Mouse (Mus musculus): ENCODE data around the gene Fam160a1. TPM values are rescaled to one million over a fixed set of nuclear protein-coding genes. Genes with fewer than 3 reads are reported as not detected.

Gene Fam160a1
- polyA plus RNA-seq, 1 experiment = 1.3 TPM

DNA sequence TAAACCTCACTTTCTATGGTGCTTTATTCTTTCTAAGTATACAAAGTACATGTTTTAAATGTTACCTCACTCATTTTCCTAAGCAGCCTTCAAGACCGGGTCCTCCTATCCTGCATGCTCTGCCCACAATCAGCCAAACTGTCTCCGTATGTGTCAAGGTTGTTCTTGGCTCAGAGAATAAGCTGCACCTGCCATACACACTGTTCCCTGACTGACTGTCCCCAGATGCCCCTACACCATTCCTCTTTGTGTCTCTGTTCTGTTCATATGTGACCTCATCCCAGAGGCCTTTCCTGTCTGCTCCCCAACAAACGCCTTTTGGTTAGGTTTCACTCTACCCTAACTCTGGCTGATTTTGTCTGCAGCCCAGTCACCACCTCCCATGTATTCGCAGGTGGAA is 10.2 kb upstream of the Fam160a1 start:
- Histone ChIP-seq H3K27ac (ENCODE audit: insufficient read depth, low read length) (no peak overlapping the region), H3K4me3 (replicated peaks; ENCODE audit: insufficient read depth, low read depth, low read length) (no peak overlapping the region), H3K4me1 (ENCODE audit: control insufficient read depth, insufficient read depth, low read length) (peaks cover 2% of the 10 kb centered on the region; the same call in 1 of the 2 replicates), H3K27me3 (ENCODE audit: control insufficient read depth, insufficient read depth, low read length) (no peaks in the 10 kb centered on the region)
- DNase-seq = no peak
- TF ChIP-seq CTCF (IDR thresholded peaks at IDR 0.05; ENCODE audit: borderline replicate concordance, insufficient read depth, low read depth, low read length) = no peak
- no peak for TF ChIP-seq POLR2A (IDR thresholded peaks at IDR 0.05; ENCODE audit: borderline replicate concordance, insufficient read depth, low read length)
- WGBS = 37% methylated on average over 4 of the region's 4 CpGs

DNA sequence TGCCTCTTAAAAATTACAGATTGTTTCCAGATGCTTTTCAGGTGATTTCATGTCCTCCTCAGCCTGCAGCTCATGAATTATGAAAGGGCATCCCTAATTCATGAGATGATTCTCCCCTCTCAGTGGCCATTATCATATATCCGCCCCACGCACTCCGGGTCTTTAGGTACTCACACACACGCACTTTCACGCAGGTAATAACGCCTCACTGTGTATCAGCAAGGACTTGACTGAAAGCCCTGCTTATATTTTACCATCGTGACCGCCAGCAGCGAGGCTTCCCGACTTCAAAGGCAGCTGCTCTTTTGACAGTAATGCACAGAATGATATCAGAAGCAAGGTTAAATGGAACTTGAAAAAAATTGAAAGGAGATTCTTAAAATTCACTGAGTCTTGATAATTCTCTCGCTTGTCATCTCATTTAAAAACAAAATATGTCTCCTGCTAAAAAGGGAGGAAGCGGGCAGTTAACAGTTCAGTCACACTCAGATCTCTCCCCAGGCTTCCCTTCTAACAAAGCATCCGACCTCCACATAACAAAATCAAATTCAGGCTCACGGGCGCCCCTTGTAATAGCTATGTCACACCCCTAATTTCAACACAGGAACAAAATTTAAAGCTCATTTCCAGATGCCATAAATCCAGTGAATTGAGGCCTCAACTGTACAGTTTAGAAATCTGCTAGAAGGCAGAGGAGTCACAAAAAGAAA is 3.9 kb upstream of the Fam160a1 start:
- TF ChIP-seq CTCF (IDR thresholded peaks at IDR 0.05; ENCODE audit: borderline replicate concordance, insufficient read depth, low read depth, low read length) (no peak), POLR2A (IDR thresholded peaks at IDR 0.05; ENCODE audit: borderline replicate concordance, insufficient read depth, low read length) (no peak)
- DNase-seq = no peak
- no peak overlapping the region for H3K27ac ChIP-seq (ENCODE audit: insufficient read depth, low read length)
- WGBS = 76% methylated on average over 15 of the region's 15 CpGs
- no peaks in the 10 kb centered on the region for H3K27me3 ChIP-seq (ENCODE audit: control insufficient read depth, insufficient read depth, low read length)
- H3K4me3 ChIP-seq (replicated peaks; ENCODE audit: insufficient read depth, low read depth, low read length) = no peak overlapping the region
- no peaks in the 10 kb centered on the region for H3K4me1 ChIP-seq (ENCODE audit: control insufficient read depth, insufficient read depth, low read length)

DNA sequence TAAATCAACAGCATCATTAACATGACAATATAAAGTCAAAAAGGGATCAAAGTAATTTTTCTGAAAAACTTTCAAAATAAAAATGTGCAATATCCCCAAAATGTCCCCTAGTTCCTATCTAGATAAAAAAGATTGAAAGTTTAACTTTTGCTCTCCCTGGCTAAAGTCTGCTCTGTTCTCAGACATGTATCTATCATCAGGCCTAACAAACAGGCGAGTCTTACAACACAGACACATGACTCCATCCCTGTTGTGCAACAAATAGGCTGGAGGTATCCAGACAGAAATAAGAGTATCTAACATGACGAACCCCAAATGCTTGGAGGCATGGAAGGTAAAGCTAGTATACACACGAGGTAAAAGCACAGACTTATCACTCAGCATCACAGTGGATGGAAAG is 2.2 kb upstream of the Fam160a1 start:
- Histone ChIP-seq H3K4me3 (replicated peaks; ENCODE audit: insufficient read depth, low read depth, low read length) (no peak overlapping the region), H3K4me1 (ENCODE audit: control insufficient read depth, insufficient read depth, low read length) (no peaks in the 10 kb centered on the region), H3K27ac (ENCODE audit: insufficient read depth, low read length) (no peak overlapping the region), H3K27me3 (ENCODE audit: control insufficient read depth, insufficient read depth, low read length) (no peaks in the 10 kb centered on the region)
- TF ChIP-seq CTCF (IDR thresholded peaks at IDR 0.05; ENCODE audit: borderline replicate concordance, insufficient read depth, low read depth, low read length) (no peak), POLR2A (IDR thresholded peaks at IDR 0.05; ENCODE audit: borderline replicate concordance, insufficient read depth, low read length) (no peak)
- 77% methylated on average over 3 of the region's 3 CpGs for WGBS
- DNase-seq = no peak

DNA sequence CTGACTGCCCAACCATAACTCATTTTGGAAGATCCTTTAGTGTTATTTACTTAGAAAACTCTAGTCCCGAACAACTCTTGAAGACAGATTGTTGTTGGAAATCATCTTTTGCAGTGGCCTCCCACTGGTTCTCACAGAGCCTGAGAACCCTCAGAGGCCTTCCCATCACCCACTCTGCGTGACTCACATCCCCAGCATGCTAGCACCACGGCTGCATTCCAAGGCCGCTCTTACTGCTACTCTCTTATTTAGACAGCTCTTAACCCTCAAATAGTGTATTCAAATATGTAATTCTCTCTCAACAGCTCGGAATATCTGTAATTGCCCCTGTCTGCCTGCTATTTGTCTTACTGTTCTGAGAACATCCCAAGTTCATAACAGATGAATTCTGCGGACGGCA is 2.9 kb downstream of the Fam160a1 start:
- Histone ChIP-seq H3K4me1 (ENCODE audit: control insufficient read depth, insufficient read depth, low read length) (no peaks in the 10 kb centered on the region), H3K27ac (ENCODE audit: insufficient read depth, low read length) (no peak overlapping the region), H3K27me3 (ENCODE audit: control insufficient read depth, insufficient read depth, low read length) (no peaks in the 10 kb centered on the region), H3K4me3 (replicated peaks; ENCODE audit: insufficient read depth, low read depth, low read length) (no peak overlapping the region)
- no peak for DNase-seq
- 71% methylated on average over 7 of the region's 7 CpGs for WGBS
- TF ChIP-seq CTCF (IDR thresholded peaks at IDR 0.05; ENCODE audit: borderline replicate concordance, insufficient read depth, low read depth, low read length) = no peak
- no peak for TF ChIP-seq POLR2A (IDR thresholded peaks at IDR 0.05; ENCODE audit: borderline replicate concordance, insufficient read depth, low read length)

DNA sequence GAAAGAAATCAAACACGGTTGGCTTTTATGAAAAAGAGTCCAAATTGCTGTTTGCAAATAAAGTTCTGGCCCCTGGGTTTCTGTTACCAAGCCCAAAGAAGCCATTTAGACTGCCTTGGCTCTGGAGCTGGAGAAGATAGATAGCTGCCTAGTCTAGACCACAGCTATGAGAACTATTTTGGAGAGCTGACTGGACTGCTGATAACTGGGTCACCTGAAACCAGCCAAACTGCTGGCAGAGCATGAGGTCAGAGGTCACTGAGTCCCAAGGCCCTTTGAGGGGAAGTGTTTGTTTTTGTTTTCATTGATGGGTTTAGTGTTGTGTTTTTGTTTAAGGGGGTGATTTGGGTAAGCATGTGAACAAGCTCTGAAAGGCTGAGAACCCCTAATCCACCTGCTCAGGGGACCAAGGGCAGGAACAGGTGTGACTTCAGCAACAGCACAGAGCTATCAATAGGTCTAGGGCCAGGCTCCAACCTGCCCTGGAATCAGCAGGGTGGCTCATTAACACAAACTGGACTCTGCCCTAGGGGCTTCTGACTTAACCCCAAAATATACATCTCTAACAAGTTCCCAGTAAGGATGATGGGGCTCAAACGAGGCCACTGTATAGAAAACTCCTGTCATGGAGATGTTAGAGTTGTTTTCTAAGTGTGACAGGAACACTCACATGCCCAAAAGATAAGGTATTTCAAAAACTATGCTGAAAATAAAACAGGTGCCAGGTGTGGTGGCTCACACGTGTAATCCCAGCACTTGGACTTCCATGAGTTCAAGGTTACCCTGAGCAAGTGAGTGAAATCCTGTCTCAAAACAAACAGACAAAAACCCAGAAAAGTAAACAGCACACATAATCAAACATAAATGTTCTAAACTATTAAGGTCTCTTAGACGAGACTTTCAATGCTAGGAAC is 3.7 kb downstream of the Fam160a1 start:
- H3K27me3 ChIP-seq (ENCODE audit: control insufficient read depth, insufficient read depth, low read length) = no peaks in the 10 kb centered on the region
- 84% methylated on average over 4 of the region's 4 CpGs for WGBS
- DNase-seq = no peak
- no peak overlapping the region for H3K27ac ChIP-seq (ENCODE audit: insufficient read depth, low read length)
- H3K4me1 ChIP-seq (ENCODE audit: control insufficient read depth, insufficient read depth, low read length) = no peaks in the 10 kb centered on the region
- no peak for TF ChIP-seq CTCF (IDR thresholded peaks at IDR 0.05; ENCODE audit: borderline replicate concordance, insufficient read depth, low read depth, low read length)
- TF ChIP-seq POLR2A (IDR thresholded peaks at IDR 0.05; ENCODE audit: borderline replicate concordance, insufficient read depth, low read length) = no peak
- no peak overlapping the region for H3K4me3 ChIP-seq (replicated peaks; ENCODE audit: insufficient read depth, low read depth, low read length)

DNA sequence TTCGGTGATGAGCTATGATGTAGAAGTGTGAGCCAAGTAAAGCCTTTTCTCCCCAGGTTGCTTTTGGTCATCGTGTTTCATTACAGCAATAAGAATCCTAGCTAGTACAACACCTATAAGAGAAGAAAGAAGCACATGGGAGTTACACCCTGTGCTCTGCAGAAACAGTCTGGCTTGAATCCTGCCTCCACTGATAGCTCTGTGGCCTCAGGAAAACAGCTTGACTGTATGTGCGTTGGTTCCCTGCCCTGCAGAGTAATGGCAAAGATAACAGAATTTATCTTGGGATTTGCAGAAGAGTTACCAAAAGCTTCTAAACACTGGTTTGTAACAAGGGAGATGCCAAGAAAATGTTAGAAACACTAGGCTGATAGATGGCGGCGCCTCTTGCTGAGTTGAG is 5.1 kb downstream of the Fam160a1 start:
- TF ChIP-seq POLR2A (IDR thresholded peaks at IDR 0.05; ENCODE audit: borderline replicate concordance, insufficient read depth, low read length) (no peak), CTCF (IDR thresholded peaks at IDR 0.05; ENCODE audit: borderline replicate concordance, insufficient read depth, low read depth, low read length) (no peak)
- Histone ChIP-seq H3K27me3 (ENCODE audit: control insufficient read depth, insufficient read depth, low read length) (no peaks in the 10 kb centered on the region), H3K4me3 (replicated peaks; ENCODE audit: insufficient read depth, low read depth, low read length) (no peak overlapping the region), H3K27ac (ENCODE audit: insufficient read depth, low read length) (no peak overlapping the region), H3K4me1 (ENCODE audit: control insufficient read depth, insufficient read depth, low read length) (no peaks in the 10 kb centered on the region)
- no peak for DNase-seq
- 91% methylated on average over 5 of the region's 5 CpGs for WGBS

DNA sequence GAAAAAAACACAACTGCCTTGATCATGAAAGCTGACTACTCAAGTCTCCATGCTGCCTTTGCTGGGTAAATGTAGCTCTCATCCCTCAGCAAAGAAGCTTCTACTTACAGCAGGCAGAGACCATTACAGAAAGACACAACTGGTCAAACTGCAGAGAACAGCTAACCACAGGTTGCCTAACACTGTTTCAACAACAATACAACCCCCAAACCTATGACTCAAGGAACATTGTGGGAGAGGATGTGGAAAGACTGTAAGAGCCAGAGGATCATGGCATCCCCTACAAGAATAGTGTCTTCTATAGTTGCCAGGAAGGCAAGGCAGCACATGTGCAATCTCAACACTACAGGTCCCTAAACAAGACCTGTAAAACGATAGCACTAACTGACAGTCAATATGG is 23.9 kb downstream of the Fam160a1 start:
- H3K27me3 ChIP-seq (ENCODE audit: control insufficient read depth, insufficient read depth, low read length) = no peaks in the 10 kb centered on the region

More for the DNA sequence above, 23.9 kb downstream of the Fam160a1 start:
- no peak for DNase-seq
- TF ChIP-seq CTCF (IDR thresholded peaks at IDR 0.05; ENCODE audit: borderline replicate concordance, insufficient read depth, low read depth, low read length) (no peak), POLR2A (IDR thresholded peaks at IDR 0.05; ENCODE audit: borderline replicate concordance, insufficient read depth, low read length) (no peak)
- Histone ChIP-seq H3K4me1 (ENCODE audit: control insufficient read depth, insufficient read depth, low read length) (no peaks in the 10 kb centered on the region), H3K27ac (ENCODE audit: insufficient read depth, low read length) (no peak overlapping the region), H3K4me3 (replicated peaks; ENCODE audit: insufficient read depth, low read depth, low read length) (no peak overlapping the region)
- WGBS = 85% methylated on average over 1 of the region's 1 CpGs

Measured in cerebellum, adult 2 months (tissue).